Mouse (Mus musculus) neural tube, embryonic 11.5 days (tissue): Measurements from ENCODE around the gene Ncam1. TPM values are rescaled to one million over a fixed set of nuclear protein-coding genes. Genes with fewer than 3 reads are reported as not detected.

Experiments used
- ATAC-seq: fragments of 200-750 bp; cut with Nextera tagmentation; 2 replicates; pipeline ENCODE4 v1.8.0; 2017; ENCODE audit warnings: moderate number of reproducible peaks, mild to moderate bottlenecking, moderate TSS enrichment, moderate library complexity; ENCODE audit not compliant: insufficient read depth, low FRiP score, low TSS enrichment
- DNase-seq: peaks from one replicate; pipeline ENCODE4 v3.0.0-alpha.2; 2015; ENCODE audit warnings: low spot score
- H3K27ac ChIP-seq: fragments of 300-500 bp; sonication (generic); 2 replicates; pipeline ENCODE4 v1.5.1; 2014; ENCODE audit warnings: low read depth, mild to moderate bottlenecking, low read length
- H3K27me3 ChIP-seq: fragments of 300-500 bp; sonication (generic); 2 replicates; pipeline ENCODE4 v1.6.1; 2014; ENCODE audit warnings: mild to moderate bottlenecking, low read length, mixed read lengths; ENCODE audit not compliant: control insufficient read depth, insufficient read depth
- H3K36me3 ChIP-seq: fragments of 300-500 bp; sonication (generic); 2 replicates; pipeline ENCODE4 v1.6.1; 2014; ENCODE audit warnings: mild to moderate bottlenecking, low read length, moderate library complexity, mixed read lengths; ENCODE audit not compliant: control insufficient read depth, insufficient read depth
- H3K4me1 ChIP-seq: fragments of 300-500 bp; sonication (generic); 2 replicates; pipeline ENCODE4 v1.6.1; 2014; ENCODE audit warnings: low read length, mixed read lengths; ENCODE audit not compliant: control insufficient read depth, insufficient read depth
- H3K4me2 ChIP-seq: fragments of 300-500 bp; sonication (generic); 2 replicates; pipeline ENCODE4 v1.6.1; 2014; ENCODE audit warnings: low read depth, mild to moderate bottlenecking, moderate library complexity
- H3K4me3 ChIP-seq: fragments of 300-500 bp; sonication (generic); 2 replicates; pipeline ENCODE4 v1.5.1; 2014; ENCODE audit warnings: low read depth, low read length
- H3K9ac ChIP-seq: fragments of 300-500 bp; sonication (generic); 2 replicates; pipeline ENCODE4 v1.6.1; 2014; ENCODE audit warnings: mild to moderate bottlenecking, low read length
- H3K9me3 ChIP-seq: fragments of 300-500 bp; sonication (generic); 2 replicates; pipeline ENCODE4 v1.6.1; 2016; ENCODE audit warnings: low read length; ENCODE audit not compliant: control insufficient read depth
- WGBS: fragments of 180-500 bp; shearing (Covaris S2); extraction: QIAGEN DNeasy Blood & Tissue Kit; methylation state at CpG from one replicate; pipeline ENCODE4 v1.1.7; 2014; 5-methylcytosine and 5-hydroxymethylcytosine counted together
- polyA plus RNA-seq: library from polyadenylated mRNA; unstranded; fragments of >200 nt; fragmentation: Nextera tagmentation; extraction: Ambion mirVana; gene quantifications from 2 replicates; pipeline ENCODE4 v1.2.1, GENCODE M21; 2014

Gene Ncam1
- polyA plus RNA-seq, 1 experiment from 2014 or later: 193 TPM

DNA sequence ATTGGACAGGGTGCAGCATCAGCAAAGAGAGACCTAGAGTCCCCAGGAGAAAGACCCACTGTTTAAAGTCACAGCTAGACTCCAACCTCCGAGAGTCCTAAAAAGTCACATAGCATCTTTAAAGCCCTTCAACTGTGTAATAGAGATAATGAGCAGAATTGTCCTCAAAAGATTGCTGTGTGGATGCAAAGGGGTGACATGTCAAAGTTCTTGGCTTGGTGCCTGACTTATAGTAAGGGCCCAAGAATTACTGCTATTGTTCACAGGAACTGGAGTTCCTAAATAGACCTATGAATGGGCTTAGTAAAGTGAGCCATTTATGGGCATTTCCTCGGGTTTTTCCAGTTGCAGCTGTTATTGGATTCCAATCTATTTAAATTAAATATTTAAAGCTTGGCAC, 54.4 kb downstream of the Ncam1 start:
- DNase-seq: no peak
- Histone ChIP-seq H3K4me2 (no peak overlapping the region), H3K27me3 (no peaks in the 10 kb centered on the region), H3K27ac (no peak overlapping the region), H3K9me3 (no peaks in the 10 kb centered on the region), H3K4me3 (no peak overlapping the region), H3K9ac (no peak overlapping the region), H3K36me3 (no peaks in the 10 kb centered on the region), H3K4me1 (peaks cover 7% of the 10 kb centered on the region; the same call in 1 of the 2 replicates)
- no peak for ATAC-seq
- 25% methylated on average over 2 of the region's 2 CpGs for WGBS

DNA sequence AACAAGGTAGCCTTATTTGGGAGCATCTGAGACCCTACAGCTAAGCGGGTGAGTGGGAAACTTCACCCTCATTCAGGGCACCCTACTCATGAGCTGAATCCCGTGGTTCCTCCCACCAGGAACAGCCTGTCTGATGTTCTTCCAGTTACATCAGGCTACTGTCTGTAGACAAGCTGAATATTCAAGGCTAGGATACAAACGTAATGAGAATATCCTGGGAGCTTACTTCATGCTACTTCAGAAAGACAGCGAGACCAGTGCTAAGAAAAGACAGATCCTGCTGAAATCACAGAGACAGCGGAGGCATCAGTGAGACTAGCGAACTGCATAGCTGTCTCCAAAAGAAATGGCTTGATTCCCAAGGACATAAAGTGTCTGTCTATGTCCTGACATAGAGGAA, 58.8 kb downstream of the Ncam1 start:
- no peaks in the 10 kb centered on the region for H3K36me3 ChIP-seq
- no peak for ATAC-seq
- no peak overlapping the region for H3K4me2 ChIP-seq
- no peak for DNase-seq
- WGBS: 91% methylated on average over 6 of the region's 6 CpGs
- H3K4me3 ChIP-seq: no peak overlapping the region
- H3K9ac ChIP-seq: no peak overlapping the region
- H3K9me3 ChIP-seq: no peaks in the 10 kb centered on the region
- H3K27me3 ChIP-seq: no peaks in the 10 kb centered on the region
- peaks cover 5% of the 10 kb centered on the region; the same call in 1 of the 2 replicates for H3K4me1 ChIP-seq
- H3K27ac ChIP-seq: no peak overlapping the region

DNA sequence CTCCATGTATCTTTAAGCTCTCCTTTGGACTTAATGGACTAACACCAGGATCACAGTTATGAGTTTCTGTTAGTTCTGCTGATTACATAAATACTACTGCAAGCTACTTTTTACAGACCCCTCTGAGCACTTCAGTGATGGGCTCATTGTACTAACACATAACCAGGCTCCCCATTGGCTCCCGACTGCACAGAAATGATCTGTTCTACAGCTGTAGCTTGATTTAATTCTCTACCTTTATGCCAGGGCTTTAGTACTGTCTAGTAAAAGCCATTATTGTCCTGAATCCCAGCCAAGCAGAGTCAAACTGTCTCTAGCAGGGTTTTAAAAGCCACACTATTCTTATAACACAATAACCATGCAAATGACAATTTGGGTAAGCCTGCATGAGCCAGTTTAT, 60.2 kb downstream of the Ncam1 start:
- no peak for ATAC-seq
- Histone ChIP-seq H3K4me3 (no peak overlapping the region), H3K27ac (no peak overlapping the region), H3K4me2 (no peak overlapping the region), H3K4me1 (peaks cover 3% of the 10 kb centered on the region; the same call in 1 of the 2 replicates), H3K27me3 (no peaks in the 10 kb centered on the region), H3K9ac (no peak overlapping the region), H3K9me3 (no peaks in the 10 kb centered on the region), H3K36me3 (no peaks in the 10 kb centered on the region)
- no peak for DNase-seq
- WGBS: 48% methylated on average over 1 of the region's 1 CpGs

DNA sequence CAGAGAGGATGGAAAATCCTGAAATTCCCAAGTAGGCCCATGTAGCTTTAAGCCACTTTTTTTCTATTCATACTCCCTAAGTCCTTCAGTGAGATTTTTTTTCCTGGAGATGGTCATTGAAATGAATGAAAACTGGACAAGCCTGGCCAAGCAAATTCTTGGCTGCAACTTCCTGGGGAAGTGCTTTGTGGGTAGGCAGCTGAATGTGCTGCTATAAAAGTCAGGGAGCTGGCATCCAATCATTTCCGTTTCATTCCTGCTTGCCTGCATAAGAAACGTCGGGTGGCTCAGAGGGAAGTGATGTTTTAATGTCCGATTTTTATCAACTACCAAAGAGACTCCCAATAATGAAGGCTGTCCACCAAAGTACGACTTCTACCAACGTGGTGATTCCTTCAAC, 61.6 kb downstream of the Ncam1 start:
- Histone ChIP-seq H3K9ac (no peak overlapping the region), H3K27me3 (no peaks in the 10 kb centered on the region), H3K36me3 (no peaks in the 10 kb centered on the region), H3K9me3 (no peaks in the 10 kb centered on the region), H3K27ac (no peak overlapping the region), H3K4me1 (peaks cover 3% of the 10 kb centered on the region; the same call in 1 of the 2 replicates), H3K4me3 (no peak overlapping the region), H3K4me2 (no peak overlapping the region)
- 91% methylated on average over 6 of the region's 6 CpGs for WGBS
- no peak for ATAC-seq
- DNase-seq: no peak

DNA sequence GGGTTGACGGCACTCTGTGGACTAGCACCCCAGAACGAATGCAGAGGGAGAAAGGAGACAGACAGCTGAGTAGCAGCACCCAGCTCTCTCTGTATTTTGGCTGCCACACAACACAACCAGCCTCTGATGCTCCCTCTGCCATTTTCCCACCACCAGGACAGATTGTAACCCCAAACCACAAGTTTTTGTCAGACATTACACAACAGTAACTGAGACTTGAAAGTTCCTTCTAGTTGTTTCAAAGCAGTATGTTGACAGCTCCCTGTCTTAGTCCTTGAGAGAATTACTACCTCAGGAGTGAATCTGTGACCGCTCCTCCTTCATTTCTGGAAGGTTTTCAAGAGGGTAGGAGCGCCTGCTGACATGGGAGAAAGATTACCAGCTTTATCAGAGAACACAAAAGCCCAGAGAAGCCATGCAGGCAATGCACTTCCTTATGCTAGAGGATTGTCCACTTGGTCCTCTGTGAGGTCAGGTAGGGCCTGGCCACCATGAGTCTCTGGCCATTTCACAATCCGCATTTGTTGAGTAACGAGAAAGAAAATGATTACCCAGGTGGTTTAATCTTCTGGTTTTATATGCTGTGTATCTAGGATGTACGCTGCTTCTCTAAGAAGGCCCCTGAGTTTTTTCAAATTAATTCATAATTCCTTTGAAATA, 64.2 kb downstream of the Ncam1 start:
- ATAC-seq: no peak
- H3K27ac ChIP-seq: no peak overlapping the region
- no peak overlapping the region for H3K4me3 ChIP-seq
- no peaks in the 10 kb centered on the region for H3K36me3 ChIP-seq
- H3K4me1 ChIP-seq: peaks cover 4% of the 10 kb centered on the region
- H3K4me2 ChIP-seq: no peak overlapping the region
- H3K9me3 ChIP-seq: no peaks in the 10 kb centered on the region
- no peak for DNase-seq
- H3K9ac ChIP-seq: no peak overlapping the region
- H3K27me3 ChIP-seq: no peaks in the 10 kb centered on the region
- 92% methylated on average over 7 of the region's 7 CpGs for WGBS

DNA sequence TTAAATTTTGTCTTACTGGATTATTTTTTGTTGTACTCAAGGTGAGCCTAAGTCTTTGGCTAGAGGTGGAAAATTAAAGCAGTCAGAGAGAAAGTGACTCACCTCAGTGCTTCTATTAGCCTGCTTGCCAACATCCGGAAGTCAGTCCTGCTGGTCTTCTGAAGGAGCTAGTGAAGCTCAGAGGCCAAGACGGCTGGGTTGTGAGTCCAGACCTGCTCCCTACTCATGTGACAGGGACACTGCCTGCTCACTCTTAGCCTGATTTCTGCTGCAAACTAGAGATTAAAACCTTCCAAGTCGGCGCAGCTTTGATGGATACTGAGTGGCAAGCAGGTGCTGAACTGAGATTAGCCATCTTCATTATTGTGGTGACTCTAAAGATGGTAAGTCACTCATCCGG, 65.0 kb downstream of the Ncam1 start:
- no peaks in the 10 kb centered on the region for H3K9me3 ChIP-seq
- H3K27ac ChIP-seq: no peak overlapping the region
- DNase-seq: no peak
- no peak overlapping the region for H3K9ac ChIP-seq
- H3K27me3 ChIP-seq: no peaks in the 10 kb centered on the region
- H3K4me2 ChIP-seq: no peak overlapping the region
- H3K36me3 ChIP-seq: no peaks in the 10 kb centered on the region
- ATAC-seq: no peak
- H3K4me1 ChIP-seq: peaks cover 10% of the 10 kb centered on the region
- WGBS: 89% methylated on average over 5 of the region's 5 CpGs
- H3K4me3 ChIP-seq: no peak overlapping the region

DNA sequence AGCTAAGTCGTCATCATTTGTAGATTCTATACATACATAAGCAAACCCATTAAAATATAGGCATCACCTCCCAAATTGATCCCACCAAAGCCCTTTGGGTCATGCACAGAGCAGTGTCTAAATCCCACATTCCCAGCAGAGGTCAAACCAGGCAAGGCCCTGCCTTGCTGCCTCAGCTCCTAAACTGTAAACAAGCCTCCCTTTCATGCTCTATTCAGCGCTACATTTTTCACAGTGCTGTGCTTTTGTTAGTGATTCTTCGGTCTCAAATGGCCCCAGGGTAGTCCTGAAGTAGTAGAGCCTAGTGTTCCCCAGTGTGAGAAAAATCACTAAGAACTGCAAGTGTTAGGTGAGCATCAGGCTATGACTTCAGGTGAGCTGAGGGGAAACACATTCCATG, 69.2 kb downstream of the Ncam1 start:
- H3K27ac ChIP-seq: no peak overlapping the region
- DNase-seq: no peak

DNA sequence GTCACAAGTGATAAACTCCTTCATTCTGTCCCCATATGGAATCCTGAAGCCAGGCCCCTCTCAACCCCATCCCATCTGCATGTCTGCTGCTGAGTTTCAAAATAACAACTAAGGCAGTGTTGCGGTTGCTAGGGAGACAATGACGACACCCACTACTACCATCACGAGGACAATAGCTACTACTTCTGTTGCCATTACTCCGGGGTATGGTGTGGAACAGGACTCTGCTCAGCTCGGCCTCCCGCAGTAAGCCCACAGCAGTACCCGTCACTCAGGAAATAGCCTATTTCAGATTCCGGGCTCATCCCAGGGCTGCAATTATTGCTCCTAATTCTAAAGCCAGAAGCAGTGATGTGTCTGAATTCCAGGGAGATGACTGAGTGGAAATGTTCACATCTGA, 70.5 kb downstream of the Ncam1 start:
- H3K27me3 ChIP-seq: no peaks in the 10 kb centered on the region
- WGBS: 30% methylated on average over 8 of the region's 8 CpGs
- H3K9me3 ChIP-seq: no peaks in the 10 kb centered on the region
- H3K36me3 ChIP-seq: no peaks in the 10 kb centered on the region
- H3K4me2 ChIP-seq: no peak overlapping the region
- H3K9ac ChIP-seq: no peak overlapping the region
- no peak overlapping the region for H3K4me3 ChIP-seq
- H3K27ac ChIP-seq: 0 out of 2 replicates have a peak overlapping the region, but pooled peaks have one; percentile 14
- ATAC-seq: peak; percentile 35; the same call in 1 of the 2 replicates
- peaks cover 15% of the 10 kb centered on the region for H3K4me1 ChIP-seq
- DNase-seq: peak; percentile 29

More for the DNA sequence above, 69.2 kb downstream of the Ncam1 start:
- no peak overlapping the region for H3K4me3 ChIP-seq
- peaks cover 15% of the 10 kb centered on the region for H3K4me1 ChIP-seq
- H3K27me3 ChIP-seq: no peaks in the 10 kb centered on the region
- H3K36me3 ChIP-seq: no peaks in the 10 kb centered on the region
- no peak overlapping the region for H3K4me2 ChIP-seq
- WGBS: 39% methylated on average over 3 of the region's 3 CpGs
- H3K9me3 ChIP-seq: no peaks in the 10 kb centered on the region
- no peak for ATAC-seq
- no peak overlapping the region for H3K9ac ChIP-seq

DNA sequence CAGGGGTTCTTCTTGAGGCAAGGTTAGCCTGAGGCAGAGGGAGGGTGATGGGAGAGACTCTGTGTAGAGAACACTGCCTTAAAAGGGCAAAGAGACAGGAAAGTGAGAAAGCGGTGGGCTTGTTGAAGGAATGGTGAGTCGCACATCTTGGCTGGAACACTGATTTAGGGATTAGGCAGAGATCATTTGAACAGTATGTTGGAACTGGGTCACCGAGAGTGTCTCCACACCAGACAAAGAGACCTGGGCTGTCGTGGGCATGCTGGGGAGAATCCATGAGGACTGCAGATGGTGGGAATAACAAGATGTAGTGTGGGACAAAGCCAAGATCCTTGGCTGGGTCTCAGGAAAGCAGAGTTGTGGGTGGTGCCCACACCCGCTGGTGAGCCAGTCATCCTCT, 76.0 kb downstream of the Ncam1 start:
- DNase-seq (no peak), ATAC-seq (no peak)
- Histone ChIP-seq H3K4me1 (no peaks in the 10 kb centered on the region), H3K36me3 (no peaks in the 10 kb centered on the region), H3K4me3 (no peak overlapping the region), H3K27me3 (no peaks in the 10 kb centered on the region), H3K9ac (no peak overlapping the region), H3K27ac (no peak overlapping the region), H3K9me3 (no peaks in the 10 kb centered on the region), H3K4me2 (no peak overlapping the region)
- WGBS: 84% methylated on average over 5 of the region's 5 CpGs
